Mouse (Mus musculus): Measurements from ENCODE around the gene Parp6.

GRCm38 (mm10) chr9:59578505-59578867, 38.6 kb upstream of the Parp6 start:
- TF ChIP-seq CTCF (conservative IDR thresholded peaks at IDR 0.05 in 1 of 2, IDR thresholded peaks at IDR 0.05 in 1 of 2; ENCODE audit: low read depth in 2 of 2, low read length in 2 of 2) = no peak
- TF ChIP-seq MYC (IDR thresholded peaks at IDR 0.05; ENCODE audit: low read depth, low read length) = no peak

All from CH12.LX (cell line).